Mouse (Mus musculus): ENCODE measurements around the gene Sympk. TPM values are rescaled to one million over a fixed set of nuclear protein-coding genes. Genes with fewer than 3 reads are reported as not detected.

The Sympk gene
- polyA plus RNA-seq, 1 experiment from 2014 or later = 34.4 TPM

- H3K9me3 ChIP-seq (ENCODE audit: control insufficient read depth, low read length) = no peaks in the 10 kb centered on the region
- WGBS = 88% methylated on average over 7 of the region's 7 CpGs
- ATAC-seq = no peak
Measured at GRCm38 (mm10) chr7:19017909-19018308, 6.3 kb upstream of the Sympk start.

GRCm38 (mm10) chr7:19021048-19021447 lies 3.1 kb upstream of the Sympk start:
- H3K27me3 ChIP-seq (replicated peaks; ENCODE audit: control insufficient read depth, insufficient read depth, low read length) = peaks cover 36% of the 10 kb centered on the region
- 24% methylated on average over 8 of the region's 8 CpGs for WGBS

More at GRCm38 (mm10) chr7:19017909-19018308, 6.3 kb upstream of the Sympk start:
- Histone ChIP-seq H3K36me3 (ENCODE audit: control insufficient read depth, insufficient read depth) (no peaks in the 10 kb centered on the region), H3K4me2 (ENCODE audit: low read length) (no peak overlapping the region), H3K9ac (replicated peaks; ENCODE audit: low read depth, low read length) (no peak overlapping the region), H3K4me3 (replicated peaks; ENCODE audit: low read length) (no peak overlapping the region), H3K27ac (ENCODE audit: low read length) (no peak overlapping the region), H3K27me3 (replicated peaks; ENCODE audit: control insufficient read depth, insufficient read depth, low read length) (peaks cover 27% of the 10 kb centered on the region), H3K4me1 (replicated peaks; ENCODE audit: control insufficient read depth, insufficient read depth, low read length) (no peaks in the 10 kb centered on the region)

GRCm38 (mm10) chr7:19022189-19022958 lies 1.8 kb upstream of the Sympk start:
- Histone ChIP-seq H3K36me3 (ENCODE audit: control insufficient read depth, insufficient read depth) (no peaks in the 10 kb centered on the region), H3K4me1 (replicated peaks; ENCODE audit: control insufficient read depth, insufficient read depth, low read length) (peaks cover 13% of the 10 kb centered on the region), H3K4me2 (ENCODE audit: low read length) (no peak overlapping the region), H3K9ac (replicated peaks; ENCODE audit: low read depth, low read length) (no peak overlapping the region), H3K27ac (ENCODE audit: low read length) (no peak overlapping the region), H3K4me3 (replicated peaks; ENCODE audit: low read length) (no peak overlapping the region), H3K27me3 (replicated peaks; ENCODE audit: control insufficient read depth, insufficient read depth, low read length) (peaks cover 36% of the 10 kb centered on the region), H3K9me3 (ENCODE audit: control insufficient read depth, low read length) (no peaks in the 10 kb centered on the region)
- 58% methylated on average over 18 of the region's 18 CpGs for WGBS
- no peak for ATAC-seq

More at GRCm38 (mm10) chr7:19021048-19021447, 3.1 kb upstream of the Sympk start:
- Histone ChIP-seq H3K4me2 (ENCODE audit: low read length) (no peak overlapping the region), H3K36me3 (ENCODE audit: control insufficient read depth, insufficient read depth) (no peaks in the 10 kb centered on the region), H3K4me3 (replicated peaks; ENCODE audit: low read length) (no peak overlapping the region), H3K9ac (replicated peaks; ENCODE audit: low read depth, low read length) (no peak overlapping the region), H3K27ac (ENCODE audit: low read length) (no peak overlapping the region), H3K4me1 (replicated peaks; ENCODE audit: control insufficient read depth, insufficient read depth, low read length) (peaks cover 11% of the 10 kb centered on the region), H3K9me3 (ENCODE audit: control insufficient read depth, low read length) (no peaks in the 10 kb centered on the region)
- no peak for ATAC-seq

GRCm38 (mm10) chr7:19023357-19023814 lies 791 bp upstream of the Sympk start, which contains the start of gene Foxa3:
Gene Foxa3 (minus strand): TSS chr7:19023538.
- H3K36me3 ChIP-seq (ENCODE audit: control insufficient read depth, insufficient read depth) = no peaks in the 10 kb centered on the region
- ATAC-seq = peak; percentile 3; the same call in 1 of the 2 replicates
- peak within 1 kb of the TSS; percentile 89 for H3K9ac ChIP-seq (replicated peaks; ENCODE audit: low read depth, low read length)
- peaks cover 13% of the 10 kb centered on the region for H3K4me1 ChIP-seq (replicated peaks; ENCODE audit: control insufficient read depth, insufficient read depth, low read length)
- no peaks in the 10 kb centered on the region for H3K9me3 ChIP-seq (ENCODE audit: control insufficient read depth, low read length)
- WGBS = 3% methylated on average over 30 of the region's 30 CpGs
- H3K4me3 ChIP-seq (replicated peaks; ENCODE audit: low read length) = peak within 1 kb of the TSS; percentile 79
- no peak within 1 kb of the TSS; the same call in 1 of the 2 replicates for H3K27ac ChIP-seq (ENCODE audit: low read length)
- H3K27me3 ChIP-seq (replicated peaks; ENCODE audit: control insufficient read depth, insufficient read depth, low read length) = peaks cover 34% of the 10 kb centered on the region
- H3K4me2 ChIP-seq (ENCODE audit: low read length) = peak within 1 kb of the TSS; percentile 80

GRCm38 (mm10) chr7:19024581-19025255 lies 541 bp downstream of the Sympk start:
- peak overlapping the region; percentile 80 for H3K4me2 ChIP-seq (ENCODE audit: low read length)
- WGBS = 2% methylated on average over 31 of the region's 36 CpGs

GRCm38 (mm10) chr7:19028067-19028466 lies 3.9 kb downstream of the Sympk start:
- Histone ChIP-seq H3K4me1 (replicated peaks; ENCODE audit: control insufficient read depth, insufficient read depth, low read length) (peaks cover 13% of the 10 kb centered on the region), H3K4me2 (ENCODE audit: low read length) (no peak overlapping the region), H3K9ac (replicated peaks; ENCODE audit: low read depth, low read length) (no peak overlapping the region), H3K4me3 (replicated peaks; ENCODE audit: low read length) (no peak overlapping the region), H3K9me3 (ENCODE audit: control insufficient read depth, low read length) (no peaks in the 10 kb centered on the region), H3K36me3 (ENCODE audit: control insufficient read depth, insufficient read depth) (peaks cover 19% of the 10 kb centered on the region), H3K27me3 (replicated peaks; ENCODE audit: control insufficient read depth, insufficient read depth, low read length) (peaks cover 7% of the 10 kb centered on the region), H3K27ac (ENCODE audit: low read length) (no peak overlapping the region)
- no peak for ATAC-seq

More at GRCm38 (mm10) chr7:19024581-19025255, 541 bp downstream of the Sympk start:
- peak overlapping the region; percentile 89 for H3K9ac ChIP-seq (replicated peaks; ENCODE audit: low read depth, low read length)
- ATAC-seq = peak; percentile 43
- H3K27me3 ChIP-seq (replicated peaks; ENCODE audit: control insufficient read depth, insufficient read depth, low read length) = peaks cover 34% of the 10 kb centered on the region
- peaks cover 4% of the 10 kb centered on the region for H3K36me3 ChIP-seq (ENCODE audit: control insufficient read depth, insufficient read depth)
- no peaks in the 10 kb centered on the region for H3K9me3 ChIP-seq (ENCODE audit: control insufficient read depth, low read length)
- peaks cover 13% of the 10 kb centered on the region for H3K4me1 ChIP-seq (replicated peaks; ENCODE audit: control insufficient read depth, insufficient read depth, low read length)
- H3K27ac ChIP-seq (ENCODE audit: low read length) = no peak overlapping the region; the same call in 1 of the 2 replicates
- H3K4me3 ChIP-seq (replicated peaks; ENCODE audit: low read length) = peak overlapping the region; percentile 79

GRCm38 (mm10) chr7:19029084-19029653 lies 5.0 kb downstream of the Sympk start:
- Histone ChIP-seq H3K36me3 (ENCODE audit: control insufficient read depth, insufficient read depth) (peaks cover 24% of the 10 kb centered on the region), H3K4me3 (replicated peaks; ENCODE audit: low read length) (no peak overlapping the region), H3K4me2 (ENCODE audit: low read length) (no peak overlapping the region), H3K4me1 (replicated peaks; ENCODE audit: control insufficient read depth, insufficient read depth, low read length) (peaks cover 11% of the 10 kb centered on the region), H3K9me3 (ENCODE audit: control insufficient read depth, low read length) (no peaks in the 10 kb centered on the region), H3K9ac (replicated peaks; ENCODE audit: low read depth, low read length) (no peak overlapping the region), H3K27me3 (replicated peaks; ENCODE audit: control insufficient read depth, insufficient read depth, low read length) (no peaks in the 10 kb centered on the region), H3K27ac (ENCODE audit: low read length) (no peak overlapping the region)
- 54% methylated on average over 6 of the region's 6 CpGs for WGBS
- no peak; the same call in 1 of the 2 replicates for ATAC-seq

- WGBS = 71% methylated on average over 4 of the region's 4 CpGs
- H3K4me2 ChIP-seq (ENCODE audit: low read length) = no peak overlapping the region
- peaks cover 2% of the 10 kb centered on the region for H3K4me1 ChIP-seq (replicated peaks; ENCODE audit: control insufficient read depth, insufficient read depth, low read length)
- H3K27me3 ChIP-seq (replicated peaks; ENCODE audit: control insufficient read depth, insufficient read depth, low read length) = no peaks in the 10 kb centered on the region
- H3K36me3 ChIP-seq (ENCODE audit: control insufficient read depth, insufficient read depth) = peaks cover 32% of the 10 kb centered on the region
- H3K4me3 ChIP-seq (replicated peaks; ENCODE audit: low read length) = no peak overlapping the region
- H3K9ac ChIP-seq (replicated peaks; ENCODE audit: low read depth, low read length) = no peak overlapping the region
- H3K27ac ChIP-seq (ENCODE audit: low read length) = no peak overlapping the region
- no peaks in the 10 kb centered on the region for H3K9me3 ChIP-seq (ENCODE audit: control insufficient read depth, low read length)
- ATAC-seq = no peak
Measured at GRCm38 (mm10) chr7:19031641-19032040, 7.5 kb downstream of the Sympk start.

- Histone ChIP-seq H3K4me2 (ENCODE audit: low read length) (no peak overlapping the region), H3K9me3 (ENCODE audit: control insufficient read depth, low read length) (no peaks in the 10 kb centered on the region), H3K36me3 (ENCODE audit: control insufficient read depth, insufficient read depth) (peaks cover 65% of the 10 kb centered on the region), H3K27ac (ENCODE audit: low read length) (no peak overlapping the region), H3K9ac (replicated peaks; ENCODE audit: low read depth, low read length) (no peak overlapping the region), H3K4me3 (replicated peaks; ENCODE audit: low read length) (no peak overlapping the region), H3K27me3 (replicated peaks; ENCODE audit: control insufficient read depth, insufficient read depth, low read length) (no peaks in the 10 kb centered on the region), H3K4me1 (replicated peaks; ENCODE audit: control insufficient read depth, insufficient read depth, low read length) (no peaks in the 10 kb centered on the region)
- ATAC-seq = no peak
- 96% methylated on average over 6 of the region's 6 CpGs for WGBS
Measured at GRCm38 (mm10) chr7:19044616-19045015, 20.4 kb downstream of the Sympk start.
